Mouse (Mus musculus): ENCODE data around the gene Six2. TPM values are rescaled to one million over a fixed set of nuclear protein-coding genes. Genes with fewer than 3 reads are reported as not detected.
"Not testable (repeated sequence)": the region's sequence is repeated elsewhere in the genome, so short reads cannot be mapped to it uniquely, and the experiment has no call there.

Gene Six2
- total RNA-seq, 4 experiments from 2014 or later, result 0.17 TPM; not detected in 3

- no peak for DNase-seq
Measured at GRCm38 (mm10) chr17:85690323-85690968, 2.4 kb upstream of the Six2 start.

- no peak for DNase-seq
Measured at GRCm38 (mm10) chr17:85689807-85690319, 1.8 kb upstream of the Six2 start.

GRCm38 (mm10) chr17:85688911-85689806 lies 1.1 kb upstream of the Six2 start:
- DNase-seq, result no peak

- DNase-seq, result peak; percentile 18
Measured at GRCm38 (mm10) chr17:85687421-85688235, 446 bp downstream of the Six2 start.

GRCm38 (mm10) chr17:85686476-85687420 lies 1.3 kb downstream of the Six2 start:
- no peak for DNase-seq

- DNase-seq, result no peak
Measured at GRCm38 (mm10) chr17:85685689-85686281, 2.3 kb downstream of the Six2 start.

- no peak for DNase-seq
Measured at GRCm38 (mm10) chr17:85684841-85685688, 3.0 kb downstream of the Six2 start.

GRCm38 (mm10) chr17:85684436-85684835 lies 3.6 kb downstream of the Six2 start:
- DNase-seq, result not testable (repeated sequence)

GRCm38 (mm10) chr17:85683984-85684307 lies 4.1 kb downstream of the Six2 start:
- no peak for DNase-seq

- no peak for DNase-seq
Measured at GRCm38 (mm10) chr17:85683111-85683983, 4.7 kb downstream of the Six2 start.

DNA sequence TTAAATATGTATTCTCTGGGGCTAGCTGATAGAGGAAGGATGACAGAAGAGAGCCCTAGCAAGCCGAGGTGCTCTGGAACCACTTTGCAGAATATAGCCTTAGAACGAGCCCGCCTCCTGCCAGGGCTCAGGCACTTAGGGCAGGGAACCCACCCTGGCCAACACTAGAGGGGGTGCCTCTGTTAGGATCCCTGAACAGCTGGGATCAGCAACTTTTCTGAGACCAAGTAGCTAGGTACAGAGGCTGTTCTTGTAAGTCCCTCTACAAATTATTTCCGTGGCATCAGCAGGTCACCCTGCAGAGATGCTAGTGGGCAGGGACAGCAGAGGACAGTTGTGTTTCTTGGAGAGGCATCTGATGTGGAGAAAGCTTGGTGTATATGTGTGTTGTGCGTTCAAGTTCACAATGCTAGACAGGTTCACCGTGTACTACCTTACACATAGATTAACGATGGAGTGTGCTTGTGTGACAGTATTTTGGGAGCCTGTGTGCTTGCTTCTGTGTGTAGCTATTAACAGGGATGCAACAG lies 5.8 kb downstream of the Six2 start:
- no peak for DNase-seq

DNA sequence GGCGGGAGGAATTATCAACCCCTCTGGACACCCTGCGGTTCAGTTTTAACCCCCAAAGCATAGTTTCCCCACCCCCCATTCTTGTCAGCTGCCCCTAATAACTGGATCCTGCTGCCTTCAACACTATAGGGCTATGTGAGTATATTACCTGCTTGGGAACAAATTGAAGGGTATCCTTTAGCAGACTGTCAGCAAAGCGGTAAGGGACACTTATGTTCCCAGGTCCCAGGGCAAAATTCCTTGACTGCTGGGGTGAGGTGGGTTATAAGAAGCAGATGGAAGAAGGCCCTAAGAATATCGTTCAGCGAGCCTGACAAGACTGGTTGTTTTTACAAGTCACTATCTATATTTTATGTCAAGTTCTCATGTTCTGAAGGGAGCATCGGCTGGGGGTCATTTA lies 6.3 kb downstream of the Six2 start:
- DNase-seq, result no peak

GRCm38 (mm10) chr17:85680851-85681550 lies 7.1 kb downstream of the Six2 start:
- no peak for DNase-seq

GRCm38 (mm10) chr17:85680116-85680850 lies 7.8 kb downstream of the Six2 start:
- no peak for DNase-seq

GRCm38 (mm10) chr17:85679651-85680050 lies 8.4 kb downstream of the Six2 start:
- no peak for DNase-seq

DNA sequence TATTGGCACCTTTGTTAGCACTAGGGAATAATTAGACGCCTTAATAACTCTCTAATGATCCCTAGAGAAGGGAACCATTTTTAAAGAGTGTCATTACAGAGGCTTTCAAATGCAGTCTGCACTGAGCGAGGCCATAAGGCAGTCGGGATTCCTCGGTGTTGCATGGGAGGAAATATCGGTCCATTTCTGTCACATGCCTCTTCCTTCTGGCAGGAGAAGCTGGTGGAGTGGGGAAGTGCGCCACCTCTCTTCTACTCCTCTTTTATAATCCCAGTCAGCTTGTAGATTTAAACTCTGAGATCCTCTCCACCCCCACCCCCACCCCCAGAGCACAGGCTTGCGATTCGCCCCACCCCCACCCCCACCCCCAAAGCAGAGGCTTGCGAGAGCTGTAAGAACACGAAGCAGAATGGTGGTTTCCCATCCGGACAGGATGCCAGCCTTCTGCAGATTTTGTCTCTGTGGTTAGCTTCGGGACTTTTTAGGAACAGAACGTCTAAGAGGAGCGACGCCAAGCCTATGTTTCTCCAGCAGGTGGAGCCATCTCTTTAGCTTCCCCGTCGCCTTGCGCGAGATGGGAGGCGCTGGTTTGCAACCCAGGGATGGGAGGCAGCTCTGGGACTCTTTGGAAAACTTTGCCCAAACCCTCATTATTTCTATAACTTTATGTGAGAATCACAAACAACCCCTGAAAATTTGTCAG lies 23.3 kb downstream of the Six2 start:
- peak; percentile 44 for DNase-seq

- no peak for DNase-seq
Measured at GRCm38 (mm10) chr17:85664202-85664601, 23.9 kb downstream of the Six2 start.
